Mouse (Mus musculus) cerebellum, postnatal 36 days (tissue): ENCODE measurements at regions not wholly inside any gene's neighbourhood (a gene's known extent, or its start where the extent isn't known, plus 50 kb on each side); places are given as distances from the start of the nearest gene placed in this dataset.

Source experiments
- DNase-seq, 2 experiments: peaks; one replicate each; pipeline ENCODE4 v3.0.0; 2021 to 2022; ENCODE audit warnings: mixed read lengths in 2 of 2

- no peak for DNase-seq
Measured at GRCm38 (mm10) chr6:93478521-93478920, 535.2 kb upstream of the Adamts9 start.

- DNase-seq: no peak
Measured at GRCm38 (mm10) chr6:93474981-93475380, 531.7 kb upstream of the Adamts9 start.

GRCm38 (mm10) chr6:93467867-93468266 is 524.6 kb upstream of the Adamts9 start:
- no peak for DNase-seq

DNA sequence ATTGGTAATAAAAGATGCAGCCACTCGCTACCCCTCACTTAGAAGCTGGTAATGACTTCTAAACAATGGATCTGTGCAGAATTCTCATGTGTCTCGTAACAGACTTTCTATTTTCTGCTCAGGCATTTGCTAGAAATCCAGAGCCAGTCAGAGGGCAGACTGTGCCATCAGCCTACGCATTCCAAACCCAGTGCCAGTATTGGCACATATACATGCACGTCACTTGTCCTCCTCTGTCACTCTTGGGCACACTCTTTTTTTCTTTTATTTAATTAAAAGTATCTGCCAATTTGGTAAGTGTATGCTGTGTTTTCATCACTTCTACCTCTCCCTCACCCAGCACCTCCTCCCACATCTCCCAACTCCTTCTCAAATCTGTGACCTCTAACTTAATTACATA is 519.6 kb upstream of the Adamts9 start:
- no peak for DNase-seq

- DNase-seq: no peak
Measured at GRCm38 (mm10) chr6:93461374-93461773, 518.1 kb upstream of the Adamts9 start.

GRCm38 (mm10) chr6:93457613-93458012 is 514.3 kb upstream of the Adamts9 start:
- no peak for DNase-seq

- no peak for DNase-seq
Measured at GRCm38 (mm10) chr6:93456383-93457033, 513.2 kb upstream of the Adamts9 start.

GRCm38 (mm10) chr6:93445568-93445967 is 502.3 kb upstream of the Adamts9 start:
- DNase-seq: peak in 1 of 2 experiments; percentile 1

DNA sequence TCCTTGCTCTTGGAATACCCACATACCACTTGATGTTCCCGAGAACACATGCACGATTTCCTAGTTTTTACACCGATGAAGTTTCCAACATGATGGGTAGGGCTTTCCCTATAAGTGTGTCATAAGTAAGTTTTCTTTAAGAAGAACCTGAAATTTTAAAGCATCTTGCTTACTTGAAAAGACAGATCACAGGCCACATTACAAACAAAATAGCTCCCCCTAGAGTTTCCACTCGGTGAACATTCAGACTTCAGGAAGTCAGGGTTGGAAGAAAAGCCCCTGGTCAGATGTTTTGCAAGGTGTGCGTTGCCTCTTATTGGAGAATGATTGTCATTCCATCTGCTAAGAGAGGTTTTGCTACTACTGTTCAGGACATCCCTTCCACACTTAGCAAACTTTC is 501.8 kb upstream of the Adamts9 start:
- no peak for DNase-seq

DNA sequence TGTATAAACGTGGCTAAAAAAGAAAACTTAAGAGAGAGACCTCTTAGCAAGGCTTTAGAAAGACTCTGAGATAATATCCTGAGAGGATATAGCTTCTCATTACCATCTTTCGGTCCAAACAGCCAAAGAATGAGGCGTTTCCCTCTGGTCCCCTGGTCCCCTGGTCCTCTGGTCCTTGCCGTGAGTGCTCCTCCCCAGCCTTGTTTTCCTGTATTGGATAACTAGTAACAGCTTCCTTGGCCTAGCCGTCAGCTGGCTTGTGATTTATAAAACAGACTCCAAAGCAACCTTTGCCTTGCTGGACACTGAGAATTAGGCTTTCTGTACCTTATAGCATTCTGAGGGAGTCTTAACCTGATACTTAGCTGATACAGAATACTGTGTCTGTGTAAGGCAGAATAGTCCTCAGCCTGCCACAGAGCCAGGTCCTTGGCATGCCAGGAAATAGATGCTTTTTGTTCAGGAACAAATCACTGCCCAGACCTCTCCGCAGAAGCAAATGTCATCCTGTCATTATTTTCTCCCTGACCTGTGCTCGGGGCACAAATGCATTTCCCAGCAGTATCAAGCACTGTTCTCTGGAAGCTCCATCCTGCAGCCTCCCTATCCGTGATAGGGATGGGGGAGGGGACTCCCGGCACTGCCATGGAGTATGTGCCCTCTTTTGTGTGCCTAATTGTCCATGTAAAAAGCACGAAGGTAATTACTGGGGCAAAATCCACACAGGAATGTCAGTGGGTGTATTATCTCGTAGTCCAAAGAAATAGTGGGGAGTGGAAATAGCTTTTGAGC is 500.7 kb upstream of the Adamts9 start:
- no peak for DNase-seq

GRCm38 (mm10) chr6:93433446-93433845 is 490.2 kb upstream of the Adamts9 start:
- DNase-seq: no peak

DNA sequence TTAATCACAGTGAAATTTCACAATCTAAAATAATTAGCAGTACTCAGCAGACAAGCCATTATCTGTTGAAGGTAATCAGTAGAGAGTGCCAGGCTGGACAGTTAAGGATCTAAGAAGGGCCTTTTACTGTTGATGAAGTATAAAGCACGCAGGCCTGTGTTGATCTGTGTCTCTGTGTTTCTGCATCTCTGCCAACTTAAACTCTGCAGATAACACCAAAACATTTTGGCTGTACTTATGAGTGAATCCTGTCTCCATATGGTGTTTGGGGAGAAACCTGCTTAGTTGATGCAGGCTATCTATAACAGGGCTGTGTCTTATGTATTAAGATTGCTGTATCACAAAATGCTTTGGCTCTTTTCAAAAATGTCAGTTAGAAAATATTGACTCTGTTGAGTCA is 482.8 kb upstream of the Adamts9 start:
- DNase-seq: no peak

DNA sequence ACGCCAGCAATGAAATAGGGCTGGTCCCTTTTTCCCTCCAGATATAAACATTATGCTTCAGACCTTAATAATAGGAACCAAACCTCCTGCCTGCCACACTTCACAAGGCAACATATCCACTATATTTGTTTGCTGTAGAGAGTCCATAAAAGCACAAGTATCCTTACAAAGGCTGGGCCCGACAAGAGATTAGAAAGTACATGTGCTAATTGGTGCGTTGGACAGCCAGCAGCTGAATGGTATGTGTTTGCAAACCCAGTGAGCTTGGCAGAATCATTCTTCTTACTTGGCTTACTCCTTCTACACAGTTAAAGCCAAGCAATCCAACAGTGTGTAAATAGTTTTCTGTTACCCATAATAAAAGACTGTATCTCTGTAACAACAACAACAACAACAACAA is 479.6 kb upstream of the Adamts9 start:
- no peak for DNase-seq

DNA sequence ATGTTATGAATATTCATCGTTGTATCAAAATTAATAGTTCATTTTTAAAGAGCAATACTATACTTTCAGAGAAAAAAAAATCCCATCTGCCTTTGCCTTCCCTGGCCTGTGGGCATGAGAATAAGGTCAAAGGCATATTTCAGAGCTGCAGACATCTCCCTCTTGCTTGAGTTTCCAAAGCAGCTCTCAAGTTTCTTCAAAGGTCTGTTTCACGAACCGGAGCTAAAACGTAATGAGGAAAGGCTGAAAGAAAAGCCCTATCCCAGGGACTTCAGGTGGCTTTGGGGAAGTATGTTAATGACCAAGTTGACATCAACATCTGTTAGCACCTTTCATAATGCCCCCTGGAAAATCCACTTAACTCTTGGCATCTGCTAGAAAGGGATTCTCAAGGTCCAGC is 479.0 kb upstream of the Adamts9 start:
- no peak for DNase-seq

GRCm38 (mm10) chr6:93417625-93418024 is 474.3 kb upstream of the Adamts9 start:
- DNase-seq: no peak

GRCm38 (mm10) chr6:93416006-93416405 is 472.7 kb upstream of the Adamts9 start:
- no peak for DNase-seq

DNA sequence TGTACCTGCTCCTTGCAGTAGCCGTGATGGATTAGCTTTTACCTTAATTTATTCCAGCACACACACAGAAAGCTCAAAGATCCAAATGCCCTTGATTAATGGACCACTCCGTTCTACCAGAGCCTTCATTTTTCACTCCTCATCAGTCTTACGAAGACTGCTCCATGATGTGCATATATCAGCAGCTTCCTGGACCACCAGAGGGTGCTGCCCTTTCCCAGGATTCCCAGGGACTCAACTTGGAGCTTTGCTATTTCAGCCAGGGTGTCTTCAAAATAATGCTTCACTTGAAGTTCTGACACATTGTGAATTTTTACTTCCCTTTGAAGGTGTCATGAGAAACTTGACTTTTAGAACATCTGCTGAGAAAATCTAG is 467.8 kb upstream of the Adamts9 start:
- DNase-seq: no peak

- DNase-seq: no peak
Measured at GRCm38 (mm10) chr6:93410416-93411076, 467.3 kb upstream of the Adamts9 start.

DNA sequence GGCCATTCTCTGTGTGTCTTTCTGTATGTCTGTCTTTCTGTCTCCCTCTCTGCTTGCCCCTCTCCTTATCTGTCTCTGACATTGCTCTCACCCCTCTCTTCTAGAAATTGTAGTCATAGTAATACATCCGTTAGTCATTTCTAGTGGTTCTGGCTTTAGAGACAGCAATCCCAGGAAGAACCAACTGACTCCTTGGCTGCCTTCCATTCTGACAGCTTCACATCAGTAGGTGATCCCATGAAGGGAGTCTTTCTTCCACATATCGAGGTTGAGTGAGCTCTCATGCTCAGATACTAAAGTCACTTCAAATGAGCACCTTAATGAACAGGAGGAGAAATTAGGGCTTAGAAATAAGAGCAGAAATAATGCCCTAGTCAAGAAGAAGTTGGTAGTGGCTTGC is 455.3 kb upstream of the Adamts9 start:
- peak in 1 of 2 experiments; percentile 19 for DNase-seq

DNA sequence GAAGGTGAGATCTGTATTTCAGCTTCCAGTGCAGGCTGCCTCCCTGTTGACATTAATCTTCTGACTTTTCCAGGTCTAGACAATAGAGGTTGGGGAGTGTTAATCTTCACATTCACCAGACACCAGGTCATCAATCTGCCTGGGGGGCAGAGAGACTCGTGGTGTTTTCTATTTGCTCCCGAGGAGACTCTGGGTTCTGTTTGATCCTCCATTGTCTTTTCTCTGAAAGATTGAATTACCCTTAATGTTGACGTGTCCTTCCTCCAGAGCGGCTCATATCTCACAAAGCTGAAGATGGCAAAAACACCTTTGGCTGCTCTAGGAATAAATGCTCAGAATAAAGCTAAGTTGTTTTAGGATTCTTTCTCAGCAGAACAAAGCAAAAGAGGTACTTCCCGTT is 453.8 kb upstream of the Adamts9 start:
- no peak for DNase-seq

- no peak for DNase-seq
Measured at GRCm38 (mm10) chr6:93395952-93396351, 452.7 kb upstream of the Adamts9 start.

DNA sequence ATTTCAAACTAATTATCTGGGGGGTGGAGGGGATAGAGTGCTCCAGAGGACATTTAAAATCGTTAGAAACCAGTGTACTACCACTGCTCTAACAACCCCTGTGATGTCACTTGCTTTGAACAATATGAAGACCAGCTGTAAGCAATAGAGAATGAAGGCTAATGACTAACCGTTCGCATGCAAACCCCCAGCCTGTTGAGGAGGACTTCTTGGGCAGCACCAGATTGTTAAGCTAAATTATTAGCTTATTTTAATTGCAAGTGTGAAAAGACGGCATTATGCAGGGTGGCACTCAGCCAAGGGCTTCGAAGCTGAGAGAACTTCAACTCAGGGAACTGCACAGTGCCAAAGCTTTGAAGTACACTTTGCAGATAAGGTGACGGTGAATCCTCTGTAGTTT is 452.0 kb upstream of the Adamts9 start:
- no peak for DNase-seq

GRCm38 (mm10) chr6:93393551-93393950 is 450.3 kb upstream of the Adamts9 start:
- no peak for DNase-seq

GRCm38 (mm10) chr6:93392402-93392801 is 449.1 kb upstream of the Adamts9 start:
- no peak for DNase-seq
